Mouse (Mus musculus) Muller cell, postnatal 12 days (primary cell): ENCODE measurements around the gene Vezf1.

Experiments
- DNase-seq: peaks from one replicate; pipeline ENCODE4 v3.0.0-alpha.2; 2015; ENCODE audit errors: inconsistent ontology term

Gene Vezf1

DNA sequence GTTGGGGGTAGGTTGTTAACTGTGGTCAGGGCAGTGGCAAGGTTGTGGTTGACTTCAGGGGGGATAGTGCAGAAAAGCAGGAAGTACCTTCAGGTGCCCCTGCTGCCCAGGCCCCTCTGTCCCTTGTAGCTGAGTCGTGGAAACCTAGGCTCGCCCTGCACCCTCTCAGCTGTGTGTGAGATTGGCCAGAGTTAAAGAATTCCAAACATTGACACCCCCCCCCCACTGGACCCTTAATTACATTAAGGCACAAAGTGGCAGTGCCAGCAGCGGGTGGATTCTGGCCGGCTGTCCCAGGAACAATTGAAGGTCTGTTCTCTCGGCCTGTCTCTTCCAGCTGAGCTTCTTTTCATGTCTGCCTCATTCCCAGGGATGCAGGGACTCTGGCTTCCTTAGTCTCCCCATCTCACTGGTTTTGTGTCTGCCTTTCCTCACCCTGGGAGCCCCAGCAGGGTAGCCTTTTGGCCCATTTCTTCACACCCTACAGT, 58.3 kb downstream of the Vezf1 start:
- DNase-seq: peak; percentile 97

- DNase-seq: no peak
Measured at GRCm38 (mm10) chr11:88128461-88128860, 60.4 kb downstream of the Vezf1 start.

DNA sequence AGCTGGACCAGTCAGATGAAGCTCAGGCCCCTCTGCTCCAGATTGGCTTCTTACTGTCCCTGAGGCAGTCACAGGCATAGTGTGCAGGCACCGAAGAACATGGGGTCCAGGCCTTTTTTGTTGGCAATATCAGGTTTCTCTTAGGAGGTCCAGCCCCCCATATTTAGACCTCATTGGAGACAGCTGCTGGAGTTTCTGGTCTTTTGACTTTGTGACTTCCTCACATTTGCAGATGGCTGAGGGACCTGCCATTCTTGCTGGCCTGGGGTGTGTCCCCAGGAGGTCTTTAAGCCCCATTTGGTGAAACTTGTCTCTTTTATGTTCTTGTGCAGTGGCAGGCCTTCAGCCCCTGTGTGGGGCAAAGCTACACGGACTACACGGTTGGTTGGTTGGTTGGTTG, 61.2 kb downstream of the Vezf1 start:
- no peak for DNase-seq

DNA sequence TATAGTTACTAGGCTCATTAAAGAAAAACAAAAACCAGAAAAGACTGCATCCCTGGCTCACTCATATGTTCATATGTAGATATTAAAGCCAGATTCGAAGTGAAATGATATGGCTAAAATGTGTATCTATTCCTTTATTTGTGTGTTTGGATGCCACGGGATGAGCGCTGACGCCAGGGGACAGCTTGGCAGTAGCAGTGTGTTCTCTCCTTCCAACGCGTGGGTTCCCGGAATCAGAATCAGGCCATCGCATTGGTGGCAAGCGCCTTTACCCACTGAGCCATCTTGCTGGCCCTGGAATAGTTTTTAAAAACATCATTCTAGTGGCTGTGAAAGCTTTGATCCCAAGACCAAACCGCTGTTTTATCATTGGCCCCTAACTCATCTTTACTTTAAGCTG, 61.9 kb downstream of the Vezf1 start:
- DNase-seq: no peak

DNA sequence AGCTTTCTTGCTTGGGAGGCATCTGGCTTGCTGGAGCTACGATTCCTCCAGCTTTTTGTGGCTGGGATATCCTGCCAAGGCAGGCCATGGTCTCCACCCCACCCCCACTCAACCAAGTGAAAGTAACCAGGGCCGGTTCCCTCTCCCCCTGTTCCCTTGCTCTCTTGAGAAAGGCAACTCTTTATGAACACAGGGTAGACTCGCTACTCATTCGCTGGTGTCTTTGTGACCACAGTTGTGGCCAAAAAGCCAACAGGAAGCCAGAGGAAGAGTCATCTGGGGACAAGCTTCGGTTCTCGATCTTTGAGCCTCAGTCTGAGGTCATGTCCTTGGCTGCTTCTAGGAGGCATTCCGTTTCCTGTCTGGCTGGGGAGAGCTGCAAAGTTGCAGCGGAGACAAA, 63.8 kb downstream of the Vezf1 start:
- peak; percentile 79 for DNase-seq
